Mouse (Mus musculus): ENCODE measurements around the gene Gm20909. TPM values are rescaled to one million over a fixed set of nuclear protein-coding genes. Genes with fewer than 3 reads are reported as not detected.
"Not testable (repeated sequence)": the region's sequence is repeated elsewhere in the genome, so short reads cannot be mapped to it uniquely, and the experiment has no call there.

Gm20909 gene
- not detected for total RNA-seq (2021)
- long read RNA-seq, experiment 1, result 0 reads
- long read RNA-seq, experiment 2, result 0 reads

GRCm38 (mm10) chrY:21164270-21164669 is at the start of gene Gm20909:
Gene Gm20909 (plus strand): TSS chrY:21164570.
- not testable (repeated sequence) for DNase-seq

Other genes starting within 250 kb of the Gm20909 start
- not detected for gene Gm29866, start 170.9 kb upstream of the Gm20909 start, total RNA-seq (2021)
- not detected for gene Gm20865, start 77.0 kb downstream of the Gm20909 start, total RNA-seq (2021)

Data from gastrocnemius, postnatal 25 days (tissue).